Mouse (Mus musculus): ENCODE results near the gene Insl6.
A peak's percentile ranks its signal among the peaks of the same experiment; 100 is the strongest.

Insl6 gene

DNA sequence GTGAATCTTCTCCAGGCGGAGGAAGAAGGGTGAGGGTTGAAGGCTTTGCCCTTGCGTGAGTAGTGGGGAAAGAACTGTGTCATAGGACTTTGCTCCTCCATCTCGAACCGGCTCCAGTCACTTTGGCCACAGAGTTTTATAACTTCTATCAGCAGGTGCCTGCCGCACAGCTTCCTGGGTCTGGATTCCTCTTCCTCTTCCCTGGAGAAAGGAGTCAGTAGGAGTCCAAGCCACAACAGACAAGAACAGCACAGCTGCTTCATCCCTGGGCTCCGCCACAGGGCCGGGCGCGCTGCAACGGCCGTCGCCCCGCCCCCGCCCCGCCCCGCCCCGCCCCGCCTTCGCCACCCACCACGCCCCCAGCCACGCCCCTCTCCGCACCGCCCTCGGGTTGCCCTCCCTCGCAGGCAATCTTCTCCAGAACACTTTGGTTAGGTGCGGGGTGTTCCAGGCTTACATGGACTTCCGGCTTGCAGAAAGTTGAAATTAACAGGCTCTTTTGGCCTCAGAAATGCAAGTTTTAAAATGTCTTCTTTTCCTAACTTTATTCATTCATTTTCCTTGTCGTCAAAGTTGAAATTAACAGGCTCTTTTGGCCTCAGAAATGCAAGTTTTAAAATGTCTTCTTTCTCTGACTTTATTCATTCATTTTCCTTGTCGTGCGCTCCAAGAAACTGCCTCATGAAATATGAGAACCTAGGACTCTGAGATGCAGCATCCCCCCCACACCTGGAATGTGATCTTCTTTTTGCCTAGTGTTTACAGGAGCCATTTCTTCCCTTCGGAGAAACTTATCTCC lies at the start of gene Insl6:
Insl6 (minus strand) TSS at position 304 of the 799 bp plus-strand sequence.
- peak; percentile 10 for DNase-seq

GRCm38 (mm10) chr19:29374947-29375346 lies 49.8 kb upstream of the Insl6 start:
- no peak for DNase-seq

GRCm38 (mm10) chr19:29373438-29373837 lies 48.3 kb upstream of the Insl6 start:
- DNase-seq, result no peak

GRCm38 (mm10) chr19:29372621-29373020 lies 47.5 kb upstream of the Insl6 start:
- DNase-seq, result no peak

DNA sequence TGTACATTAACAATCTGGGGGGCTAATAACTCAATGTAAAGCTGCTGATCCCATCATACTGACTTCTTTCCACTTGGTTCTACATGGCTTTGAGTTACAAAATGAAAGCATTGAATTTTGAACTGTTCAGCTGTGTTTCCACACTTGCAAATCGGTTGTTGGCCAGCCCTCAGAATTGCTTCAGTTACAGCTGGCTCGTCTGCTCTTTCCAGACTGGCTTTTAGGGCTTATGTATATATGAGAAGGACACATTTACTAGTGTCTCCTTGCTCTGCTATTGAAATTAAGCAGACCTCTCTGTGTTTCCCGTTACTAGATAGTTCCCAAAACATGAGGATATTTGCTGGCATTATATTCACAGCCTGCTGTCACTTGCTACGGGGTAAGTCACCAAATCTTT lies 47.0 kb upstream of the Insl6 start:
- DNase-seq, result no peak

- no peak for DNase-seq
These were observed 46.3 kb upstream of the Insl6 start for GRCm38 (mm10) chr19:29371284-29372081.

DNA sequence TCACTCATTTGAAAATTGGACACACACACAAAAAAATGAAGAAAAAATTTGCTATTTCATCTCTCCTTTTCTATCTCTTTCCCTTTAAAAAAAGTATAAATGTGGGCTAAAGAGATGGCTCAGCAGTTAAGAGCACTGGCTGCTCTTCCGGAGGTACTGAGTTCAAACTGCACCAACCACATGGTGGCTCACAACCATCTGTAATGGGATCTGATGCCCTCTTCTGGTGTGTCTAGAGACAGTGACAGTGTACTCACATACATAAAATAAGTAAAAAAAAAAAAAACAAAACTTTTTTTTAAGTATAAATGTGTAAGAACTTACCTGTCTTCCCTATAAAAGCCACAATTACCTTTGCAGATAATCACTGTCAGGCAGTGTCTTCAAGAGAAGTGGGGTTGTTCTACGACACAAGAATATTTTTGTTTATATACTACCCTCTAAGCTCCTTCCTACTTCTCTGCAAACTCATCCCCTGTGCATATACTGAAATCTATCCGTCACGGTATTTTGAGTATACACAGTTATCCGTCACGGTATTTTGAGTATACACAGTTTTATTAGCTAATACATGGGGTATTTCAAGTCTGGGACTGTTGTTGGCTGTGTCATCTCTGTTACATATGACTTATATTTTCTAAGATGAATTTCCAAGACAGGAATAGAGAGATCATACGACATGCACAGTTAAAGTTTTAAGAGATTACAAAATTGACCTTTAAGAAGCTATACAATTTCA lies 45.6 kb upstream of the Insl6 start:
- DNase-seq, result no peak

DNA sequence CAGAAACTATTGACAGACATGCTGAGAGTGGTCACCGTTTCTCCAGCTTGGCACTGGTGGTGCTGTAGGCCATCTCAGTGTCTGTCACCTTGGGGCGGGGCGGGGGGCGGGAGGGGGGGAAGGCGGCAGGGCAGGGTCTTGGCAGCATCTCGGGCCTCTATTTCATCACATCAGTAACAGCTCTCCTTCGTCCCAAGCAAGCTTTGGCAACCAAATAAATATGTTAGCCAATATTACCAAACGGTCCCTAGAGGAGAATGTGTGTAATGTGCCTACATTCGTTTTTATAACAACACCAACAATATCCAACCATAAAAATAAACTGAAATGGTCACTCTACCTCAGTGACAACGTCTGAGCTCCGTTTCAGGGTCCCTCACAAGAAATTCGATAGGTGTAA lies 45.0 kb upstream of the Insl6 start:
- no peak for DNase-seq

DNA sequence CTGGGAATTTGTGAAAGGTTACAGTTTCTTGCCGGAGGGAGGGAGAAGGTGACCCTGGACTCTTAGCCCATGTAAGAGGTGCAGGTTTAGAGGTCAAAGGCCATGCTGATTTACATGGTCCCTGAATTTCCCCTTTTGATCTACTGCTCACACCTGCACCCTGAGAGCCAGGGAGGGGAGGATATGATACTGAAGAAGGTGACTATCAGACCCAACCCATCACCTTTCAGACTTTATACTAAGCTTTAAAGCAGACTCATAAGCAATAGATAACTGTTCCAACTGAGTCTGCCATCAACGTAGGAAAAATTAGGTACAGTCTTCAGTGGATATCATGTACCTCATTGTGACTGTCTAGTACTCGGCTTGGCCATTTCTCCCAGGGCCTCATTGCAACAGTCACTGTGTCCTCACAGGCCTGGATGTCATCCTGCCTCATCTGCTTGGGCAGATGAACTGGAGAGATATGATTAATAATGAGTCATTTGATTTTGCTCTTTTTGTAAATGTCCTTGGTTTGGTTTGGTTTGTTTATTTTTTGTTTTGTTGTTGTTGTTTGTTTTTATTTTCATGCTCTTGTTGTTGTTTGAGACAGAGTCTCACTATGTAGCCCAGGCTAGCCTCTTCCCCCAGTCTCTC lies 43.6 kb upstream of the Insl6 start:
- DNase-seq, result no peak

- DNase-seq, result no peak
These were observed 42.9 kb upstream of the Insl6 start for GRCm38 (mm10) chr19:29368041-29368440.

- peak; percentile 35 for DNase-seq
These were observed 41.9 kb upstream of the Insl6 start, which contains the start of the genes Plgrkt and Cd274 for GRCm38 (mm10) chr19:29366969-29367622. Gene Plgrkt (minus strand): TSS chr19:29367390. Gene Cd274 (plus strand): TSS chr19:29367455.

DNA sequence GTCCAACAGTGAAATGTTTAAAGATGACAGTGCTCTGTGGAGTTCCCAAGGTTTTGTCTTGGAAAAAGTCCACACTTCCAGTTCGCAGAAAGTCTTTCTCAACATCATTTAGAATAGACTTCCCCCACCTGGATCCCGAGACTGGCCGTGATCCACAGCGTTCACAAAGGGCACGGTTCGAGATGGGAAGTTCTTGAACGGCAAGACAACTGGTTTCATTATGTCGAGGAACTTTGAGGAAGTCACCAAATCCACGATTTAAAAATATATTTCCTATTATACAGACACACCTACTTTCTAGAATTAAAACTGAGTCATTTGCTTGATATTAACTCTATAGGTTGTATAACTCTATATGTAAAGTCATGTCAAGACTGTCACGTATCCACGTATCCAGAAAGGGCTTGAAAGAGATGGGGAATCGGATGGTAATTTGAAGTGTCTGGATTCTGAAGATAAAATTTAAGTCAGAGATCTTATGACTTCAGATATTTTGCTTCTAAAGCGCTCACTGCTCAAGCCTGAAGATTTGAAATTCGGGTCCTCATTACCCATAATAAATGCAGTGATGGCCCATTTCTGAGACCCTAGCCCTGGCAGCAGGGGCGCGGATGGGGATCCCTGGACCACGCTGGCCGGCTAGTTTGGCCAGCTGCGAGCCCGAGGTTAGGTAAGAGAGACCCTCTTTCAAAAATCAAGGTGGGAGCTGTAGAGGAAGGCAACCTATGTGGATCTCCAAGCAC lies 41.2 kb upstream of the Insl6 start:
- no peak for DNase-seq

GRCm38 (mm10) chr19:29365105-29365504 lies 39.9 kb upstream of the Insl6 start:
- DNase-seq, result no peak

DNA sequence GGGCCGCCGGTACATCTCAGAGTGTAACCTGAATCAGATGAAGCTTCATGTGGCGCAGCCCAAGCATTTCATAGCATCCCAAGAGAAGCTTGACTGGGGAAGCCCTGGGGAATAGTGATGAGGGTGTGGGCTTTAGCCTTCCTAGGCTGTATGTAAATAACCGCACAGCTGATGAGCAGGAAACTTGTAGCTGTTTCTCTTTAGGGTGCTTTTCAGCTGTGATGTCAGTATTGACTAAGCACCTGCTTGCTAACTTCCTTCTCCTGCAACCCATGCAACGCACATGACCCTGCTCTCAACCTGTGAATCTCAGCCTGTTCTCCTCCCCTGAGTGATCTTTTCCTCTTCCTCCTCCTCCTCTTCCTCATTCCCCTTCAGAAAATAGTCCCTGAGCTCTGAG lies 38.9 kb upstream of the Insl6 start:
- no peak for DNase-seq

GRCm38 (mm10) chr19:29363557-29363956 lies 38.4 kb upstream of the Insl6 start:
- no peak for DNase-seq

- DNase-seq, result no peak
These were observed 37.2 kb upstream of the Insl6 start for GRCm38 (mm10) chr19:29362173-29362930.

DNA sequence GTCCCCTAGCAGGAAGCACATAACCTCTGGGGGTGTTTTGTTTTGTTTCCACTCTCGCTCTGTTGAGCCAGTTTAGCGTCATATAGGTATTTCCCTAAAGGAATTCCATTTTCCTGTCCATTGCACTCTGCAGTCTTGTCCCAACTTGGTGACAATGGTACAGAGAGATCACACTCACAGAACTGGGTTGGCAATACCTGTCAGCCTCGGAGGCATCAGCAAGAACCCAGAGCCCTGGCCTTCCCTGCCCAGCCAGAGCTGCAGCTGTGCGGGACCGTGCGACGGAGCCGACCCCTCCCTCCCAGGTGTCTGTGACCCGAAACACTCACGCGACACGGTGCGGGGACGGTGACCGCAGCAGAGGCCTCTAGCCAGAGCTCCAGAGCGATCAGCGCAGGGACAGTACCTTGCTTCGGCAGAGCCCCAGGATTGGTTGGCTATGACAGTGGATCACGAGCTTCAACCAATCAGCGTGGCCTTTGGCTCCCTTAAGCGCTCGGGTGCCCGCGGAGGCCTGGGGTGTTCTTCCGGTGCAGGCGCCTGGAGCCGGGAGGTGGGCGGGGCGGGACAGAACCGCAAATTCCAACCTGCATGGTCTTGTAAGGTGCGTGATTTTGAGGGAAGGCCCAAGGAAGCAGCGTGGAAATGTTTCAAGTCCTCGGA lies 36.4 kb upstream of the Insl6 start:
- peak; percentile 91 for DNase-seq

GRCm38 (mm10) chr19:29360251-29360650 lies 35.1 kb upstream of the Insl6 start:
- DNase-seq, result no peak

- no peak for DNase-seq
These were observed 31.1 kb upstream of the Insl6 start for GRCm38 (mm10) chr19:29356281-29356680.
